Mouse (Mus musculus) CD4-positive, CD25-positive, alpha-beta regulatory T cell, adult 9 weeks (primary cell): Measurements from ENCODE around the gene Taf6. TPM values are rescaled to one million over a fixed set of nuclear protein-coding genes. Genes with fewer than 3 reads are reported as not detected.

Experiments used
- polyA plus RNA-seq: library from polyadenylated mRNA; unstranded; fragments of 100-300 nt; shearing (Covaris generic); gene quantifications from one replicate; pipeline ENCODE4 v1.2.1, GENCODE M21; 2017

The Taf6 gene
- polyA plus RNA-seq: 55.2 TPM

GRCm38 (mm10) chr5:138186950-138187638 lies at the start of gene Taf6, which contains the start of gene Cnpy4:
Taf6 (minus strand) TSS chr5:138187451.
Cnpy4 (plus strand) TSS chr5:138187485.

GRCm38 (mm10) chr5:138225700-138226099 lies 38.4 kb upstream of the Taf6 start, which contains the start of gene Nxpe5:
Nxpe5 (plus strand) TSS chr5:138225898.

GRCm38 (mm10) chr5:138193771-138194727 lies 6.8 kb upstream of the Taf6 start, which contains the start of gene Mblac1:
Mblac1 (plus strand) TSS chr5:138194314.

GRCm38 (mm10) chr5:138171695-138172491 lies 15.4 kb downstream of the Taf6 start, which contains the start of the genes Ap4m1 and Mcm7:
Ap4m1 (plus strand) TSS chr5:138172002.
Mcm7 (minus strand) TSS chr5:138172422.

GRCm38 (mm10) chr5:138160842-138161665 lies 26.2 kb downstream of the Taf6 start, which contains the start of gene Cops6:
Cops6 (plus strand) TSS chr5:138161071.

GRCm38 (mm10) chr5:138155443-138155976 lies 31.7 kb downstream of the Taf6 start, which contains the start of gene Zfp113:
Zfp113 (minus strand) TSS chr5:138155744.

Other genes starting within 250 kb of the Taf6 start
- not detected for gene Gjc3, start 224.4 kb downstream of the Taf6 start, polyA plus RNA-seq
- gene Azgp1, start 205.9 kb downstream of the Taf6 start, polyA plus RNA-seq: not detected
- gene Smok3a, start 166.2 kb downstream of the Taf6 start, polyA plus RNA-seq: not detected
- not detected for gene Smok3b, start 166.0 kb downstream of the Taf6 start, polyA plus RNA-seq
- gene Smok3c, start 134.3 kb downstream of the Taf6 start, polyA plus RNA-seq: not detected
- gene Zkscan1, start 102.4 kb downstream of the Taf6 start, polyA plus RNA-seq: 24.7 TPM
- 32.2 TPM for gene Zscan21, start 70.5 kb downstream of the Taf6 start, polyA plus RNA-seq
- gene Zfp113, start 31.7 kb downstream of the Taf6 start, polyA plus RNA-seq: 24.1 TPM
- 241 TPM for gene Cops6, start 26.4 kb downstream of the Taf6 start, polyA plus RNA-seq
- gene Ap4m1, start 15.4 kb downstream of the Taf6 start, polyA plus RNA-seq: 10.2 TPM
- 89.5 TPM for gene Mcm7, start 15.0 kb downstream of the Taf6 start, polyA plus RNA-seq
- 20.6 TPM for gene Cnpy4, start within 50 bp of the Taf6 start, polyA plus RNA-seq
- 0.35 TPM for gene Mblac1, start 6.9 kb upstream of the Taf6 start, polyA plus RNA-seq
- gene Nxpe5, start 38.4 kb upstream of the Taf6 start, polyA plus RNA-seq: not detected
- gene Lamtor4, start 68.0 kb upstream of the Taf6 start, polyA plus RNA-seq: 121 TPM
- 8.7 TPM for gene BC037034, start 76.6 kb upstream of the Taf6 start, polyA plus RNA-seq
- gene Gal3st4, start 85.4 kb upstream of the Taf6 start, polyA plus RNA-seq: 0.92 TPM
- gene Gm43720, start 92.5 kb upstream of the Taf6 start, polyA plus RNA-seq: not detected
- gene Gpc2, start 92.6 kb upstream of the Taf6 start, polyA plus RNA-seq: 3.0 TPM
- 1.1 TPM for gene Stag3, start 92.8 kb upstream of the Taf6 start, polyA plus RNA-seq
- 15.3 TPM for gene Pvrig, start 154.5 kb upstream of the Taf6 start, polyA plus RNA-seq